Mouse (Mus musculus) left cerebral cortex, postnatal 14 days (tissue): ENCODE results near the gene Frmd3. TPM values are rescaled to one million over a fixed set of nuclear protein-coding genes. Genes with fewer than 3 reads are reported as not detected.

ENCODE experiments used
- total RNA-seq, 2 experiments: library from RNA; stranded (reverse); gene quantifications; 2 replicates each; pipeline ENCODE4 v1.2.3; 2021

Frmd3 gene
- total RNA-seq, 2 experiments from 2014 or later, result 12.5 to 14.3 TPM

Other genes with a start within 250 kb of the Frmd3 start
- gene Rasef, start 222.4 kb upstream of the Frmd3 start, total RNA-seq, result under 1 TPM in 1 of 2 experiments, not detected in 1; 0.13 TPM
- not detected for gene Gm11758, start 137.2 kb upstream of the Frmd3 start, total RNA-seq
- not detected for gene Gm11757, start 122.3 kb upstream of the Frmd3 start, total RNA-seq
- gene Gm13871, start 107.5 kb upstream of the Frmd3 start, total RNA-seq, result not detected
- gene Gm11756, start 92.7 kb upstream of the Frmd3 start, total RNA-seq, result not detected
- not detected for gene 2310002L09Rik, start 62.6 kb upstream of the Frmd3 start, total RNA-seq
- 10 to 100 TPM; 20.6 to 21.1 TPM for gene Kdm4c, start 229.1 kb downstream of the Frmd3 start, total RNA-seq